Mouse (Mus musculus) heart, embryonic 12.5 days (tissue): ENCODE results near the gene Olfr76. TPM values are rescaled to one million over a fixed set of nuclear protein-coding genes. Genes with fewer than 3 reads are reported as not detected.
"Not testable (repeated sequence)": the region's sequence is repeated elsewhere in the genome, so short reads cannot be mapped to it uniquely, and the experiment has no call there.

Experiments used
- ATAC-seq: fragments of 200-750 bp; cut with Nextera tagmentation; 2 replicates; pipeline ENCODE4 v1.8.0; 2017; ENCODE audit warnings: moderate TSS enrichment, moderate library complexity; ENCODE audit not compliant: insufficient number of reproducible peaks, low FRiP score
- H3K27ac ChIP-seq: fragments of 300-500 bp; sonication (generic); 2 replicates; pipeline ENCODE4 v1.5.1; 2016; ENCODE audit warnings: mild to moderate bottlenecking, moderate library complexity; ENCODE audit not compliant: poor library complexity, severe bottlenecking
- H3K27me3 ChIP-seq: fragments of 300-500 bp; sonication (generic); replicated peaks from 2 replicates; pipeline ENCODE4 v1.6.1; 2016; ENCODE audit warnings: mild to moderate bottlenecking, moderate library complexity
- H3K36me3 ChIP-seq: fragments of 300-500 bp; sonication (generic); 2 replicates; pipeline ENCODE4 v1.6.1; 2016; ENCODE audit warnings: mild to moderate bottlenecking, moderate library complexity
- H3K4me1 ChIP-seq: fragments of 300-500 bp; sonication (generic); replicated peaks from 2 replicates; pipeline ENCODE4 v1.6.1; 2016; ENCODE audit warnings: mild to moderate bottlenecking
- H3K4me2 ChIP-seq: fragments of 300-500 bp; sonication (generic); 2 replicates; pipeline ENCODE4 v1.6.1; 2016; ENCODE audit warnings: mild to moderate bottlenecking, moderate library complexity
- H3K4me3 ChIP-seq: fragments of 300-500 bp; sonication (generic); 2 replicates; pipeline ENCODE4 v1.5.1; 2016; ENCODE audit warnings: mild to moderate bottlenecking
- H3K9ac ChIP-seq: fragments of 300-500 bp; sonication (generic); 2 replicates; pipeline ENCODE4 v1.6.1; 2016; ENCODE audit warnings: mild to moderate bottlenecking, moderate library complexity
- H3K9me3 ChIP-seq: fragments of 300-500 bp; sonication (generic); replicated peaks from 2 replicates; pipeline ENCODE4 v1.6.1; 2016; ENCODE audit warnings: mild to moderate bottlenecking, moderate library complexity
- WGBS: fragments of 180-500 bp; shearing (Covaris S2); methylation state at CpG from one replicate; pipeline ENCODE4 v1.1.7; 2016; 5-methylcytosine and 5-hydroxymethylcytosine counted together
- polyA plus RNA-seq: library from polyadenylated mRNA; unstranded; fragments of >200 nt; fragmentation: Nextera tagmentation; extraction: Ambion mirVana; gene quantifications from 2 replicates; pipeline ENCODE4 v1.2.1, GENCODE M21; 2016

Olfr76 gene
- polyA plus RNA-seq, result not detected in 2 replicates

DNA sequence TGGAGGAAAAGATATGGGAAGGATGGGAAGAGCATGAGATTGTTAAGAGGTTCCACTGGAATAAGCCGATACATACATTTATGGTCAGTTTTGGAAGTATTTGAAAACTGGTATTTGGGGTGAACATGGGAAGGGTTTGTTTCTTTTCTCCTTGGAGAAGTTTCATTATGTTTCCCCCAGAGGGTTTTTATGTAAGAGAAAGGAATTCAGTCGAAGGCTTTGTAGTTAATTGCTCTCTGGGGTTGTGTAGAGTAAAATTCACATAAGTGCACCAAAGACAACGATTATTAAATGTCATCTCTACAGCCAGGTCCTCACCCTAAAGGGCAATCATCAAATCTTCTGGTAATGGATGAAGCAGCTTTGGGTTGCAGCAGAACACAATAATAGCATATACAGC, at the start of gene Olfr76:
Olfr76 (minus strand) TSS at position 101 of the 400 bp plus-strand sequence.
- Histone ChIP-seq H3K9me3 (no peaks in the 10 kb centered on the region), H3K4me3 (no peak within 1 kb of the TSS), H3K27ac (no peak within 1 kb of the TSS), H3K9ac (no peak within 1 kb of the TSS), H3K27me3 (no peaks in the 10 kb centered on the region), H3K36me3 (no peaks in the 10 kb centered on the region), H3K4me2 (no peak within 1 kb of the TSS), H3K4me1 (no peaks in the 10 kb centered on the region)
- 65% methylated on average over 3 of the region's 3 CpGs for WGBS
- no peak for ATAC-seq

DNA sequence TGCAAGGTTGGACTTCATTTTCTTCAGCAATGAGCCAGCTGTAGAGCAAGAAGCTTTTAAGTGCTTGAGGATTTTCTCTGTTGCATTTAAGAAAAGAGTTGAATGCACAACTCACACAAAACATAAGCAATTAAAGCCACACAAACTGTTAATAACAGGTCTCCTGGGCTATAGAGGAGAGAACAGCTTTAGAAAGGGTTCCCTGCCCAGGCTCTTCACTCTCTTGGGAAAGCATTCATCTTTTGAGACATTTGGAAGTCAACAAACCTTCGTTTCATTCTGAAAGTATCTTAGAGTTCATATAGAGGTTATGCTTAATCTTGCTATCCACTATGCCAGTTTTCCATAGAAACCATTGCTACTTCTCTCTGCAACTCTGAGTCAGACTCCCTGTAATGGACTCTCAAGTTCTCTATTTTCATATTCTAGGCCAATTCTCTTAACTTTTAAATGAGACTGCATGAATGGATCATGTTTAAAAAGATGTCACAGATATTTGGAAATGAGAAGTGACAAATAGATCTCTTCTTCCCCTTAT, 47.1 kb upstream of the Olfr76 start, which contains the start of gene Olfr1555-ps1:
Olfr1555-ps1 (minus strand) TSS at position 51 of the 538 bp plus-strand sequence.
- H3K27ac ChIP-seq, H3K36me3 ChIP-seq, H3K4me1 ChIP-seq, H3K4me3 ChIP-seq, H3K9me3 ChIP-seq, H3K4me2 ChIP-seq, H3K27me3 ChIP-seq, H3K9ac ChIP-seq, ATAC-seq: not testable (repeated sequence)
- WGBS, result 50% methylated on average over 1 of the region's 1 CpGs

DNA sequence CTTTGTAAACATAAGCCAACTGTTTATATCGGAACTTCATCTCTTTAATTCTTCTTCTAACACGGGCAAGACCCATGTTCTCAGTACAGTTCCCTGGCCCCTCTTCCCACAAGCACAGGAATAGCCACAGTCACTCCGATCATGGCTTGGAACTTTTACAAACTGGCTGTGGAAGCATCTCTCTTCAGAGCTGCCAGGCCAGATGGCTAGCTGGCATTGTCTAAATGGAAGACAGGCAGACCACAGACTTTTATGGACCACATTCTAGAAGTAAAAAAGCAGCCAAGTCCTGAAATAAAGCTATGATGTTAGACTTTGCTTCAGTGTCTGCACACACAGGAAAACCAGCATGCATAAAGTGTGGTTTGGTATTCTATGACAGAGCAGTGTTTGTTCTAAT, 22.4 kb upstream of the Olfr76 start:
- Histone ChIP-seq H3K9me3 (no peaks in the 10 kb centered on the region), H3K4me3 (no peak overlapping the region), H3K4me1 (no peaks in the 10 kb centered on the region), H3K4me2 (no peak overlapping the region), H3K36me3 (no peaks in the 10 kb centered on the region), H3K27me3 (no peaks in the 10 kb centered on the region), H3K27ac (no peak overlapping the region), H3K9ac (no peak overlapping the region)
- 72% methylated on average over 3 of the region's 3 CpGs for WGBS
- no peak for ATAC-seq

DNA sequence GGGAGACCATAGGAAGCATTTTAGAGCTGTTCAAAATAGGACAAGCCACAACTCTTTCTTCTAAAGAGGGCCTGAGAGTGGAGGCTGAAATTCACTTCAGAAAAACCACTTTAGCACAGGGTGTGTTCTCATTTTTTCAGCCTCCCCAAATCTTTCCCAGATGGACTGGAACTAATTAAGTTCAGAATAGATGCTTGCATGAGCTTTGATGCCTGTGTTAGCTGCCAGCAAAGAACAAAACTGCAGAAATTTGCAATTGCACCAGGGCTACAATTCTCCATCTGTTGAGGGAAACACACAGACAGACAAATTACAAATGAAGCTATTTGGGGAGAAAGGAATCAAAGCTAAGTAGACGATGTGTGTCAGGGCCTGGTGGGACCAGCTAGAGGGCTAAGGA, 20.4 kb upstream of the Olfr76 start:
- WGBS, result 68% methylated on average over 1 of the region's 1 CpGs

DNA sequence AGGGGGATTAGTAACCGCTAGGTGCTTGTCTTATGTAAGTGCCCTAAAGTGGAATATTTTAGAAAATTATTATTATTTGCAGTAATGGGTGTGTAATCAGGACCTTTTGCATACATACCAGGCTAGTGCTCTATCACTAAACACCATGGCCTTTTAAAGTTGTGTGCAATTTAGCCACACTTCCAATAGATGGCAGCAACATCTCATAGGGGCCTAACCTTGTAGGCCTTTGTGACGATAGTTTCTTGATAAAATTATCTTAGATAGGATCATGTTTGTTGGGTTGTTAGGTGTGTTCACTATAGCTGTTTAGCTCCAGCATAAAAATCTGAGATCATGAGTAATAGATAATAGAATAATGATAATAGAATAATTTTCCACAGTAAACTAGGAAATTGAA, 11.3 kb upstream of the Olfr76 start:
- no peak for ATAC-seq

More for the DNA sequence above, 20.4 kb upstream of the Olfr76 start:
- Histone ChIP-seq H3K9ac (no peak overlapping the region), H3K4me1 (no peaks in the 10 kb centered on the region), H3K4me2 (no peak overlapping the region), H3K4me3 (no peak overlapping the region), H3K27me3 (no peaks in the 10 kb centered on the region), H3K9me3 (no peaks in the 10 kb centered on the region), H3K36me3 (no peaks in the 10 kb centered on the region), H3K27ac (no peak overlapping the region)
- ATAC-seq, result no peak

DNA sequence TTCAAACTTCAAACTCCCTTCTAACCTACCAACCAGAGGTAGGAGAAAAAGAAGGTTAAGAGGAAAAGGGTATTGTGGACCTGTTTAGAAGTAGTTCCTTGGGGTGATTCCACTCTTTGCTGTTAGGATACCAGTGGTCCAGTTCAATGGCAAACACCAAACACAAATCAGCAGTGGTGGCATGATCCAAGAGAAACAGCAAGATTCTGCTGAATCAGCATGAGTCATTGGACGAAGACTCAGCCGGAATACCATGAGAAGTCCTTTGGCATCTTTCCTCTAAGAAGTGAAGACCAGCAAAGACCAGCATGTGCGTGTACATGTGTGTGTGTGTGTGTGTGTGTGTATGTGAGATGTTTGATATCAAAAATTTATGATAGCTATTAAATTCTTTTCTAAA, 6.5 kb downstream of the Olfr76 start:
- no peak overlapping the region for H3K9ac ChIP-seq
- H3K4me2 ChIP-seq, result no peak overlapping the region
- no peaks in the 10 kb centered on the region for H3K9me3 ChIP-seq
- no peak overlapping the region for H3K27ac ChIP-seq
- H3K27me3 ChIP-seq, result no peaks in the 10 kb centered on the region
- no peak overlapping the region for H3K4me3 ChIP-seq
- no peaks in the 10 kb centered on the region for H3K36me3 ChIP-seq
- 81% methylated on average over 3 of the region's 3 CpGs for WGBS
- no peaks in the 10 kb centered on the region for H3K4me1 ChIP-seq
- no peak for ATAC-seq

More for the DNA sequence above, 11.3 kb upstream of the Olfr76 start:
- WGBS, result 36% methylated on average over 2 of the region's 2 CpGs
- H3K4me1 ChIP-seq, result no peaks in the 10 kb centered on the region
- H3K27ac ChIP-seq, result no peak overlapping the region
- H3K27me3 ChIP-seq, result no peaks in the 10 kb centered on the region
- no peak overlapping the region for H3K9ac ChIP-seq
- no peak overlapping the region for H3K4me2 ChIP-seq
- H3K9me3 ChIP-seq, result no peaks in the 10 kb centered on the region
- no peak overlapping the region for H3K4me3 ChIP-seq
- no peaks in the 10 kb centered on the region for H3K36me3 ChIP-seq

DNA sequence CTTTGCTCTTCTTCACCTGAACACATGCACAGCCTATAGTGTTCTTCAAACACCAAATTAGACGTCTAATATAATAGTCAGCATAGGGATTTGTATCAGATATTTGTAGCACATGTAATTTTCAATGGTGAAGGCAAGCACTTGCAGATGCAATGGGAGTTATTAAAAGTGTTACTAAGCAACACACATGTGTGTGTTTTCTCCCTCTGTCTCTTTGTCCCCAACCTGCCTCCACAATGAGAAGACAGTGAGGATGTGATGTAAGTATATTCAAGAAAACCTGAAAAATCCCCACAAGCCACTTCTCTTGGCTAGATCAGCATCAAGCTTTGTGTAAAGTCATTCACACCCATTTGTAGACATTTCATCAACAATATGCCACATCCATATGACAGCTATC, 7.2 kb downstream of the Olfr76 start, which contains the start of gene Olfr1428:
Olfr1428 (minus strand) TSS at position 101 of the 400 bp plus-strand sequence.
- no peaks in the 10 kb centered on the region for H3K9me3 ChIP-seq
- ATAC-seq, result no peak
- H3K4me1 ChIP-seq, result no peaks in the 10 kb centered on the region
- H3K36me3 ChIP-seq, result no peaks in the 10 kb centered on the region
- 48% methylated on average over 1 of the region's 1 CpGs for WGBS
- H3K4me2 ChIP-seq, result no peak within 1 kb of the TSS
- H3K27ac ChIP-seq, result no peak within 1 kb of the TSS
- H3K27me3 ChIP-seq, result no peaks in the 10 kb centered on the region
- no peak within 1 kb of the TSS for H3K4me3 ChIP-seq
- no peak within 1 kb of the TSS for H3K9ac ChIP-seq

DNA sequence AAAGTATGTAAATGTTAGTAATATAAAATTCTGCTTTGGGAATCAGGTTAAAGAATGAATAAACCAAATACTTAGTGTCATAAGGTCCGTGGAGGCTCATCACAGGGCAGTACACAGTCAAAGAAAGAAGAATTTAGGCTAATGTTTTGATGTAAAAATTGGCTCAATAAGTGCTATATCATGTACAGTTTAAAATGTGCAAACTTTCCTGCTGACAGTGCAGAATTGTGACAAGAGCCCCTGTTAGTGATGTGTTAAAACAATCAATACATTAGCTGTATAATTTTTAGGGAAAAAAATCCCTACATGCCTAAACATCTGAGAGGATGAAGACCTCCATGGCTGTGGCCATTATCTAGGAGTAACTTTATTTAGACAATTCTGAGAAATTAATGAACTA, 9.2 kb downstream of the Olfr76 start:
- no peak overlapping the region for H3K9ac ChIP-seq
- no peak overlapping the region for H3K27ac ChIP-seq
- no peaks in the 10 kb centered on the region for H3K4me1 ChIP-seq
- ATAC-seq, result no peak
- H3K36me3 ChIP-seq, result no peaks in the 10 kb centered on the region
- H3K27me3 ChIP-seq, result no peaks in the 10 kb centered on the region
- no peaks in the 10 kb centered on the region for H3K9me3 ChIP-seq
- 59% methylated on average over 1 of the region's 1 CpGs for WGBS
- no peak overlapping the region for H3K4me3 ChIP-seq
- H3K4me2 ChIP-seq, result no peak overlapping the region

DNA sequence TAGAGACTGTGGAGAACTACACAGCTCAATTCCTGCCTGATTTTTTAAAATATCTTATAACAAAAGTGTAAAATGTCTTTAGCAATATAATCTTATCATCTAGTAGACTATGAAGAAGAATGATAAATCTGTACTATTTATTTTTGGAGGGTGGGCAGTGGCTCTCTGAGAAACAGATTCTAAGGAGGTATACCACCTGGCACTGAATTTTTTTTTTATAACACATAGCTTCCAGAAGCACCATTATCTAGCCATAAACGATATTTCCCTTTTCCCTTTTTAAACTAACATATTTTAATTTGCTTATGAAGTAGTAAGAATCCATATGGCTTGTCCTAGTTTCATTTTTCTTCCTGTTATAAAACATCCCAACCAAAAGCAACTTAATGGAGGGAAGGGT, 18.5 kb downstream of the Olfr76 start:
- 52% methylated on average over 1 of the region's 1 CpGs for WGBS
- no peak overlapping the region for H3K9ac ChIP-seq
- H3K9me3 ChIP-seq, result no peaks in the 10 kb centered on the region
- no peaks in the 10 kb centered on the region for H3K27me3 ChIP-seq
- H3K4me3 ChIP-seq, result no peak overlapping the region
- H3K36me3 ChIP-seq, result no peaks in the 10 kb centered on the region
- ATAC-seq, result no peak
- H3K27ac ChIP-seq, result no peak overlapping the region
- H3K4me2 ChIP-seq, result no peak overlapping the region
- H3K4me1 ChIP-seq, result no peaks in the 10 kb centered on the region

DNA sequence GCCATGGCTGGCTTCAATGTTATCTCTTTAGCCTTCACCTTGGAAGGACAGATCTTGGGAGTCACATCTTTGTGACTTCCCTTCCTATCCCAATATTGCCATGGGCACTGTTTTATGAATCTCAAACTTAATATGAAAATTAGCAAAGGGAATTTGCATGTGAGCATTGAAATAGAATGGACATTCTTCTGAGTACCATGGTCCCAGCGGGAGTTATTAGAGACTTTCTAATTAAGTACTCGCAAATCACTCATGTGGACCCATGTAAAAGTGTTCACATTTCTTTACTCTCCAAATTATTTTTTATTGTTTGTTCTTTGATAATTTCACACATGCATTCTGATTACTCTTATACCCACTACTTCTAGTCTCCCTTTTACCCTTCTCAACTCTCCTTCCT, 19.8 kb downstream of the Olfr76 start, which contains the start of gene Olfr1427:
Olfr1427 (minus strand) TSS at position 101 of the 400 bp plus-strand sequence.
- H3K4me2 ChIP-seq, result no peak within 1 kb of the TSS
- no peaks in the 10 kb centered on the region for H3K36me3 ChIP-seq
- no peaks in the 10 kb centered on the region for H3K4me1 ChIP-seq
- H3K9ac ChIP-seq, result no peak within 1 kb of the TSS
- ATAC-seq, result no peak
- H3K27ac ChIP-seq, result no peak within 1 kb of the TSS
- WGBS, result 89% methylated on average over 2 of the region's 2 CpGs
- H3K27me3 ChIP-seq, result no peaks in the 10 kb centered on the region
- no peaks in the 10 kb centered on the region for H3K9me3 ChIP-seq
- H3K4me3 ChIP-seq, result no peak within 1 kb of the TSS

DNA sequence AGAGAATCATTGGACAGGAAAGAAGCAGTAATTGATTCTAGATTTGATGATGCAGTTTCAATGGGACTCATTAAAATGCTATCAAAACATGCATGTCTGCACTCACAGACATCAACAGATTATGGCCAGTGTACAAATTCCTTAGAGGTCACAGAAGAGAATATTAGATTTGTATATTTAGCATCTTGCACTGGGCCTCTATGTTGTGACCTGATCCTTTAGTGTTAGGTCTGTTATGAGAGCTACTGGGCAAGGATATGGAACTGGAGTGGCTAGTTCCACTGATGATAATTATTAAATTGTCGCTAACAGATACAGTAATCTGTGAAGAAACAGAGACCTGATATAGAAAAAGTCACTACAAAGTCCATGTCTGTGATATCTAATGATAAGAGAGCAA, 31.1 kb downstream of the Olfr76 start, which contains the start of gene Olfr1426:
Olfr1426 (minus strand) TSS at position 101 of the 400 bp plus-strand sequence.
- Histone ChIP-seq H3K27me3 (no peaks in the 10 kb centered on the region), H3K4me2 (no peak within 1 kb of the TSS), H3K4me1 (no peaks in the 10 kb centered on the region), H3K9ac (no peak within 1 kb of the TSS), H3K9me3 (no peaks in the 10 kb centered on the region), H3K36me3 (no peaks in the 10 kb centered on the region), H3K4me3 (no peak within 1 kb of the TSS), H3K27ac (no peak within 1 kb of the TSS)
- no peak for ATAC-seq
- WGBS, result 60% methylated on average over 1 of the region's 1 CpGs

DNA sequence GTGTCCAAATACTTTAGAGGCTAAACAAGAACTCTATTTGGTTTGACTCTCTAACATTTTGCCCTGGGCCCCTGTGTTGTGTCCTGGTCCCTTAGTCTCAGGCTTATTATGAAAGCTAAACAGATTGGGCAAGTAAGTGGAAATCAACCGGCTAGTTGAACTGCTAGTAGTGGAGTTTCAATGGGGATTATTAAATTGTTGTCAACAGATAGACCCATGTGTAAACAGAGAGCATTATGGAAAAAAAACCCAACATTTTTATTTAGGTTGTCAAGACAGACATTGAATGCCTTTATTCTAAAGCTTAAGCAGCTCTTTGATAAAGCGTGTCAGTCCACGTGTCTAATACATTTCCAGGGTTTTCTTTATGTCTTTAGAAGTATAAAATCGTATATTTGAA, 45.4 kb downstream of the Olfr76 start, which contains the start of gene Olfr1425:
Olfr1425 (minus strand) TSS at position 101 of the 400 bp plus-strand sequence.
- H3K9me3 ChIP-seq, H3K36me3 ChIP-seq, H3K4me3 ChIP-seq, H3K27me3 ChIP-seq, H3K9ac ChIP-seq, H3K4me1 ChIP-seq, H3K27ac ChIP-seq, H3K4me2 ChIP-seq, ATAC-seq: not testable (repeated sequence)
- 79% methylated on average over 4 of the region's 4 CpGs for WGBS
